Mouse (Mus musculus) liver, adult 2 months (tissue): Measurements from ENCODE around the gene Tcte3.
"Not testable (repeated sequence)": the region's sequence is repeated elsewhere in the genome, so short reads cannot be mapped to it uniquely, and the experiment has no call there.

Experiments
- CTCF ChIP-seq: fragments of 200-500 bp; IDR thresholded peaks from 2 replicates; pipeline ENCODE4 v1.5.1; 2011; ENCODE audit warnings: low read depth, low read length, control low read depth
- POLR2A ChIP-seq: fragments of 200-500 bp; IDR thresholded peaks from 2 replicates; pipeline ENCODE4 v1.6.1; 2011; ENCODE audit warnings: low read length, control low read depth; ENCODE audit not compliant: insufficient read depth; ENCODE audit errors: extremely low read depth

DNA sequence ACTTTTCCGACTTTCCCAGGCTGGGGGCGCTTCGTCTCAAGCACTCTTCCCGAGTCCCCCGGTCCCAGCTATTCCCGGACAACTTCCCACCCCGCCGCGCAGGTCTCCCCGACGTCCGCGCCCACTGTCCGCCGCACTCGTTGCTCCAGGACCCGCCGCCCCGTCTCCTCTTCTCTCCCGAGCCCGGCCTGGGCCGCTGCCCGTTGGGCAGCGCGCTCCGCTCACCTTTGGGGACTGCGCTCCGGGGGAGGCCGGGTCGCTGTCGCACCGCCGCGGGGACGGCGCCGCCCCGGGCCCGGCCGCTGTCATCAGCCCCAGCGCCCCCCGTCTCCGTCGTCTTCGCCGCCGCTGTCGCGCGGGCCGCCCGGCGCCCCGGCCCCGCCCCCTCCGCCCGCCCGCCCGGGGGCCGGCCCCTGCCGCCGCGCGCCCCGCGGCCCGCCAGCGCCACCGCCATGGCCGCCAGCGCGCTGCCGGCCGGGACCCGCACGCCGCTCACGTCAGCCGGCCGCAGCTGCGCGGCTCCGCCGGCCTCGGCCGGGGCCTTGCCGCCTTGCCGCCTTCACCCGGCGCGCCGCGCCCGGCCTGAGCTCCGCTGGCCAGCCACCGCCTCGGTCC, 17.3 kb downstream of the Tcte3 start:
- not testable (repeated sequence) for TF ChIP-seq CTCF, POLR2A
